Mouse (Mus musculus): Measurements from ENCODE around the gene Tagap. TPM values are rescaled to one million over a fixed set of nuclear protein-coding genes. Genes with fewer than 3 reads are reported as not detected.
"Not testable (repeated sequence)": the region's sequence is repeated elsewhere in the genome, so short reads cannot be mapped to it uniquely, and the experiment has no call there.

Tagap gene
- total RNA-seq, 2 experiments from 2014 or later, result 2.4 to 3.1 TPM

GRCm38 (mm10) chr17:7957242-7957641, 31.4 kb downstream of the Tagap start:
- DNase-seq; intact Hi-C loops (cut with DNase I): not testable (repeated sequence)

DNA sequence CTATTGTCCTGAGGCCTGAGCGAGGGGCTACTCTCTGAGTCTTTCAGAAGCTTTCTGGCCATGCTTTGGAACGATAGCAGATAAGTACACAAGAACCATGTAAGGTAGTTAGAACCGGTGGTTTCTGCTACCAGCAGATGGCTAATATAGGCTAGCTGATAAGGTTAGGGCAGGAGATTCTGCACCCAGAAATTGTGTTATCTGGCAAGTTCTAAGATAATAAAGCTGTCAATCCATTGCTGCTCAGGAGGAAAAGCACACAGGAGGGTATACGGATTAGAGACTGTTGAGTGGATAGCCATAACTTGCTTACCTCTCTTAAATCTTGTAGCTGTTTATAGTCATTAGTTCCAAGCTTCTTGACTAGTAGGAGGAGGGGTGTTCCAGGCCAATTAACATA, 37.5 kb downstream of the Tagap start:
- intact Hi-C loops (cut with DNase I), result not testable (repeated sequence)

GRCm38 (mm10) chr17:7964398-7964797, 38.6 kb downstream of the Tagap start:
- DNase-seq; intact Hi-C loops (cut with DNase I): not testable (repeated sequence)

More for the DNA sequence above, 37.5 kb downstream of the Tagap start:
- not testable (repeated sequence) for DNase-seq

- intact Hi-C loops (cut with DNase I); DNase-seq: not testable (repeated sequence)
Observed at GRCm38 (mm10) chr17:7968490-7968889, 42.7 kb downstream of the Tagap start.

GRCm38 (mm10) chr17:7969782-7970181, 44.0 kb downstream of the Tagap start:
- intact Hi-C loops (cut with DNase I); DNase-seq: not testable (repeated sequence)

DNA sequence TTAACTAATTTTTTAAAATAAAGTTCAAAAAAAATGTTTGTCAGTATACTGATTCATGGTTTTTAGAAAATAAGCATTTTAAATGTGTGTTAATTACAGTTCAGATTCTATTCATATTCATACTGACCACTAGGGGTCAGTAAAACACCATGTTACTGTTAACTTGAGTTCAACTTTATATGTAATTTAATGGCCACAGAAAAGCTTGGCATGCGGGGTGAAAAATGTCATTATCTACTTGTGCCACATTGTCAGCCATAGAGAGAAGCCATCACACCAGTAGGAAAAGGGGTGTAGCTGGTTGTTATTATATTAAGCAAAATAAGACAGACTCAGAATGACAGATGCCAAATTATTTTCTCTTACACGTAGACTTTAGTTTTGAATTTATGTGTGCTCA, 57.7 kb downstream of the Tagap start:
- DNase-seq; intact Hi-C loops (cut with DNase I): not testable (repeated sequence)

Other genes starting within 250 kb of the Tagap start
- gene Fndc1, start 98.7 kb upstream of the Tagap start, total RNA-seq (2021), result 10 to 100 TPM; 45.6 to 58.2 TPM
- gene Rsph3a, start 19.6 kb downstream of the Tagap start, total RNA-seq (2021), result 10 to 100 TPM; 36.1 to 38.6 TPM
- under 1 TPM in 1 of 2 experiments, not detected in 1; 0.10 TPM for gene Gm49673, start 221.8 kb downstream of the Tagap start, total RNA-seq (2021)
- gene Rnaset2a, start 222.1 kb downstream of the Tagap start, total RNA-seq (2021), result 10 to 100 TPM; 23.6 to 27.0 TPM
- gene Fgfr1op, start 239.5 kb downstream of the Tagap start, total RNA-seq (2021), result 10 to 100 TPM; 12.9 to 14.5 TPM